Mouse (Mus musculus): Measurements from ENCODE around the gene Eral1.
A peak's percentile ranks its signal among the peaks of the same experiment; 100 is the strongest.
"Not testable (repeated sequence)": the region's sequence is repeated elsewhere in the genome, so short reads cannot be mapped to it uniquely, and the experiment has no call there.

Eral1 gene

DNA sequence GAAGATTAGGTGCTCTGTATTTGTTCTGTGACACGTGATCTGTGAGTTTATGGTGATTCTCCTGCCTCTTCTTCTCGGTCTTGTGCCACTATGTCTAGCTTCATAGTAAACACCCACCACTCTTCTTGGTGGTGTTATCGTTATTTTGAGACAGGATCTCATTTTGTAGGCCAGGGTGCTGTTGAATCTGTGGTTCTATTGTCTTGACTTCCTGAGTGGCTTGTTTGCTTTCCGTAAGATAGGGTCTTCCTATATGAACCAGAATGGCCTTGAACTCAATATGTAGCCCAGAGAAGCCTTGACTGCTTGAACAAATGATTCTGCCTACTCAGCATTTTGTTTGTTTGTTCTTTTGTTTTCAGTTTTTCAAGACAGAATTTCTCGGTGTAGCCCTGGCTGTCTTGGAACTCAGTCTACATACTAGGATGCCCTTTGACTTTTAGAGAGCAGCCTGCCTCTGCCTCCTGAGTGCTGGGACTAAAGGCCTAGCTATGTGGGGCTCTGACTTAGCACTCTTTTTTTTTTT, 7.6 kb upstream of the Eral1 start:
- DNase-seq (ENCODE audit: low read depth, low spot score): no peak

DNA sequence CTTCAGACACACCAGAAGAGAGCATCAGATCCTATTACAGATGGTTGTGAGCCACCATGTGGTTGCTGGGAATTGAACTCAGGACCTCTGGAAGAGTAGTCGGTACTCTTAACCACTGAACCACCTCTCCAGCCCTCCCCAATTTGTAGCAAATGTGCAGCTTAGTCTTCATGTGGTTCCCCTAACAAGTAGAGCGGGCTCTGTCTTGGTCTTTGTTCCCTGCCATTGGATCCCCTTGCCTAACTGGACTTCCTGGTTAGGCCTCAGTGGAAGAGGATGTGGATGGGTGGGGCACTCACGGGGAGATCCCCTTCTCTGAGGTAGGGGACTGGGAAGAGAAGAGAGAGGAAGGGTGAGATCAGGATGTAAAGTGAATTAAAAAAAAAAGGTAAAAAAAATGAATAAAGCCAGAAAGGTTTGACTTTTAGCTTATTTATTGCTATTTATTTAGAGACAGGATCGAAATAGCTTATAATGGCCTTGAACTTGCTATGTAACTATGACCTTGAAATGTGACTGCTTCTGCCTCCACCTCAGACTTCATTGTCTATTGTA, 6.8 kb upstream of the Eral1 start:
- DNase-seq (ENCODE audit: low read depth, low spot score): no peak

GRCm38 (mm10) chr11:78083595-78083994, 3.4 kb upstream of the Eral1 start:
- DNase-seq (ENCODE audit: low read depth, low spot score): no peak

DNA sequence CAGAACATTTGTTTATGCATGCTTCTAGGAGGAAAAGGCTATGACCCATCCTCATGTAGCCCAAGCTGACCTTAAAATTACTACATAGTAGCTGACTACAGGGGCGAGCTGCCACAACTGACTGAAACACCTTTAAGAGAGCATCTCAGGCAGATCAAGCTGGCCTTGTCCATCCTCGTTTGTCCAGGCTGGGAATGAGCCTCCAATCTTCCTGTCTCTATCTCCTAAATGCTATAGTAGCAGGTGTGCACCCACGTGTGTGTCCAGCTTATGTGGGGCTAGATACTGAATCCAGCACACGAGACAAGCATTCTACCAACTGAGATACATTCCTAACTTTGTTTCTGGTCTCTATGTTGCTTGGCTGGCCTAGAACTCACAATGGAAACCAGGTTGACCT, 5.5 kb downstream of the Eral1 start:
- DNase-seq (ENCODE audit: low read depth, low spot score): no peak

GRCm38 (mm10) chr11:78074277-78074652, 5.9 kb downstream of the Eral1 start:
- no peak for DNase-seq (ENCODE audit: low read depth, low spot score)

GRCm38 (mm10) chr11:78073577-78074276, 6.5 kb downstream of the Eral1 start:
- no peak for DNase-seq (ENCODE audit: low read depth, low spot score)

DNA sequence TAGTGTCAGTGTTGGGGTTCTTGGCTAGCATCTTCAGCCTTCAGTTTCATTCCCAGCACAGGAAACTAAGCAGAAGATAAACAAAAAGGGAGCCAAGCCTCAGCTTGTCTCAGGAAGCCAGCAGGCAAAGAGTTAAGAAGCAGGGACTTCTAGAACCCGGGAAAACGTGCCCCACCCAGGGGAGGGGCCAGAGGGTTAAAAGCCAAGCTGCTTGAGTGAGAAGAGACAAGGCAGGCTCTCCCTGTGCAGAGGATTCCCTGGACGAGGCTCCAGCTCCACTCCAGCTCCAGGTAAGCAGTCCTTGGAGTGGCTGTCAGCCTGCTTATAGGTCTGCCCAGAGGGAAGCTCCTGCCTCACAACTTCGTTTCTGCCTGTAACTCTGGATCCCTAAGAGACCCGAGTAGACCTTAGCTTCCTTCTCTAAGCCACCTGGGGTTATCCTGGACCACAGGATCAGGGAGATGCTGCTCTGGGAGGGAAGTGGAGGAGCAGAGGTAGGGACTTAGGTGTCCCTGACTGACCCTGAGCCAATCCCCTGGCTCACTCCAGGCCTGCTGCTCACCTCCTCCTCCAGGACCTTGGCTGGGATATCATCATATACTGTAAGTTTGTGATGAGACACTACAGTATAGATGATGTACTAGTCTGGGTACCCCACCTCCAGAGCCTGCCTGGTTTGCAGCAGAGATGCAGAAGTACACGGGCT, 7.6 kb downstream of the Eral1 start:
- no peak for DNase-seq (ENCODE audit: low read depth, low spot score)

DNA sequence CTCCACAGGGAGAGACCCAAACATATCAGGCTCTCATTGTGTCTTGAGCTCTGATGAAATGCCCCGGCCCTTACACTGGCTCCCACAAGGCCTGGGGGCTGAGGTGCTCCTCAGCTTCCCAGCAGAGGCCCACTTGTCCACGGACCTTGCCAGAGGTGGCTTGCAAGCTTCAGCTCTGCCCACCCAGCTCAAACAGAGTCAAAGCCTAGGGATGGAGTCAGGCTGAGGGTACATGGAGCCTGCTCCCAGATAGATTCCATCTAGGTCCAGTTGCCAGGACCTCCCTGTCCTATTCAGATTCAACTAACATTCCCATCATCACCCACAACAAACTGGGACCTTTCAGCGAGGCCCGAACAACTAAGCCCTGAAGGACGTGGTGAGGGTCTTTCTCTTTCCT, 8.2 kb downstream of the Eral1 start:
- DNase-seq (ENCODE audit: low read depth, low spot score): no peak

DNA sequence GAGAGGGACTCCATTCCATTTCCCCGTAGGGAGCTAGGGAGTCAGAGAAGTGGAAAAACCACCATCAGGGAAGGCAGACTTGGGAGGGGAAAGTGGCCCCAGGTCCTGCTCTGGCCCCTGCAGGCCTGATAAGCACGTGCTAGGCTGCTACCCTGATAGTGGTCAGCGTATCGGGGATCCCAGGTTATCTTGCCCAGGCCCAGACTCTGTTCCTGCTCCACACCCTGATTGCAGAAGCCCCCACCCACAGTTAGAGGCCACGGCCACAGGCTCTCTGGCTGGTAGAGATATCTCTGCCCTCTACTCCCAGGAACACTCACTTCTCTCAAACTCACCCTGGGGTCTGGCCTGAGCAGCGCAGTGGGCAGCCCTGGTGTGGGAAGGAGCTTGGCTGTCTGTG, 10.5 kb downstream of the Eral1 start:
- DNase-seq (ENCODE audit: low read depth, low spot score): no peak

DNA sequence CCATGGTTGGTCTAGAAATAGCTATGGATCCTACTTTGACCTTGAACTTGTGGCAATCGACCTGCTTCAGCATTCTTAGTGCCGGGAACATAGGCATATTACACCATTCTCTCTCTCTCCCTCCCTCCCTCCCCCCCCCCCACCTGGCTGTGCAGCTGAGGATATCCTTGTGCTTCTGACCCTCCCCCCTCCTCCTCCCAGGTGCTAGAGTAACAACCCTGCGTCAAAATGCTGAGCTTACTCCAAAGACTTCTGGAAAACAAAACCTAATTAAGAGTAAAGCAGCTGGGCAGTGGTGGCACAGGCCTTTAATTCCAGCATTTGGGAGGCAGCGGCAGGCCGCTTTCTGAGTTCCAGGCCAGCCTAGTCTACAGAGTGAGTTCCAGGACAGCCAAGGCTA, 11.1 kb downstream of the Eral1 start:
- DNase-seq (ENCODE audit: low read depth, low spot score): no peak

DNA sequence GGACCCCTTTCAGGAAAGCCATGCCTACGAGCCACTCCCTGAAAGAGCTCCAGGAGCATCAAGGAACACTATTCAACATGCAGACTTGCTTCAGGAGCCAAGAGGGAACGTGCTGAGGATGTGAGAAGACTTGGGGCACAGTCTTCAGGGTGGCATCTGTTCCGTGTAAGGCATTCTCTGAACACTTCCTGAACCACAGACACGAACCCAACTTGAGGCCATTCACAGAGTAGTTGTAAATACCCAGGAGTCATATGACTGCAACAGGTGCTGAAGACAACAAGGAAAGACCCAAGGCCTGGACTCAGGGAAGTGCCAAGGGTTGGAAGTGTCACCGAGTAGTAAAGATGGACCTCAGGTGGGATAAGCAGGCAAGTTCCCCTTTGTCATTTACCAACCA, 12.6 kb downstream of the Eral1 start:
- no peak for DNase-seq (ENCODE audit: low read depth, low spot score)

GRCm38 (mm10) chr11:78066641-78067040, 13.5 kb downstream of the Eral1 start:
- DNase-seq (ENCODE audit: low read depth, low spot score): no peak

GRCm38 (mm10) chr11:78065906-78066305, 14.3 kb downstream of the Eral1 start:
- no peak for DNase-seq (ENCODE audit: low read depth, low spot score)

DNA sequence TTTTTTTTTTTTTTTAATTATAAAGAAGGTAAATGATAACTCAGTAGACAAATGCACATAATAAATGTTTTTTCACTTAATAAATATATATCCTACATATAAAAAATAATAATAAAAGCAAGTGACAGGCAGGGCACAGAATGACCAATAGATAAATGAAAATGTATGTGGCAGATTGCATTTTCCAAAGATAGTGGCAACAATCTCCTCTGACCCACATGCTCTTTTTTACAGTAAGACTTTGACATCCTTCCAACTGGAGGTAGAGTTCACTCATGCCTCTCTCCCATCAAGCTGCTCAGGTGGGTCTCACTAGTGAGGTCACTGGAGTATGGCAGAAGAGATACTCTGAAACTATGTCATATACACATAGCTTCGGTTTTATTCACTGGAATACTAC, 17.6 kb downstream of the Eral1 start:
- DNase-seq (ENCODE audit: low read depth, low spot score): no peak

- peak; percentile 68 for DNase-seq (ENCODE audit: low read depth, low spot score)
Observed at GRCm38 (mm10) chr11:78059833-78060757, 20.1 kb downstream of the Eral1 start.

DNA sequence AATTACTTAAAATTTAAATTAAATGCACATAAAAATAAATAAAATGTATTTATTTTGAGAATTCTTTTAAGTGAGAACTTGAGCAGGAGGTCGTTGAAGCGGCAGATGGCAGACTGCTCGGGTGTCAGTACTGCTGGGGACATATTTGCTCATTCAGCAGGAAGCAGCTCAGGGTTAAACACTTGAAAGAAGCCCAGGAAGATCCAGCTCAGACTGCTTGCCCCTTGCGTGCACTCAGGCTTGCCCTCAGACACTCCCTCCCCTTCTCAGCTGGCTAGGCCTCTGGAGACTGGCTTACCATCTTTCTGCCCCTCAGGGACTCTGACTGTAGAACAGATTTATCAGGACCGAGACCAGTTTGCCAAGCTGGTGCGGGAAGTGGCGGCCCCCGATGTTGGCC, 23.2 kb downstream of the Eral1 start:
- DNase-seq (ENCODE audit: low read depth, low spot score): no peak

GRCm38 (mm10) chr11:78053078-78053477, 27.1 kb downstream of the Eral1 start:
- no peak for DNase-seq (ENCODE audit: low read depth, low spot score)

- not testable (repeated sequence) for DNase-seq (ENCODE audit: low read depth, low spot score)
Observed at GRCm38 (mm10) chr11:78048637-78049036, 31.5 kb downstream of the Eral1 start.

- DNase-seq (ENCODE audit: low read depth, low spot score): no peak
Observed at GRCm38 (mm10) chr11:78044758-78045251, 35.4 kb downstream of the Eral1 start.

GRCm38 (mm10) chr11:78042290-78042870, 37.8 kb downstream of the Eral1 start:
- not testable (repeated sequence) for DNase-seq (ENCODE audit: low read depth, low spot score)

DNA sequence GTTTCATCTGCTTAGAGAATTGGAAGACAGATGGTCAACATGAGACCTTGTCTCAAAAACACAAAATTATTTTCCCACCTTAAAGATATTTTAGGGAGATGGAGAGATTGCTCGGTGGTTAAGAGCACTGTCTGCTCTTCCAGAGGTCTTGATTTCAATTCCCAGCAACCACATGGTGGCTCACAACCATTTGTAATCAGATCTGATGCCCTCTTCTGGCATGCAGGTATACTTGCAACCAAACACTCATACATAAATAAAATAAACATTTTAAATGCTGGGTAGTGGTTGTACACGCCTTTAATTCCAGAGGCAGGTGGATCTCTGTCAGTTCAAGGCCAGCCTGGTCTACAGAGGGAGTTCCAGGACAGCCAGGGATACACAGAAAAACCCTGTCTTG, 39.3 kb downstream of the Eral1 start:
- DNase-seq (ENCODE audit: low read depth, low spot score): peak; percentile 23
